Mouse (Mus musculus): Measurements from ENCODE around the gene Hcfc1r1. TPM values are rescaled to one million over a fixed set of nuclear protein-coding genes. Genes with fewer than 3 reads are reported as not detected.
A peak's percentile ranks its signal among the peaks of the same experiment; 100 is the strongest.

Gene Hcfc1r1
- polyA plus RNA-seq, 1 experiment from 2014 or later: 29.5 TPM

GRCm38 (mm10) chr17:23660876-23661200 lies 12.6 kb upstream of the Hcfc1r1 start:
- DNase-seq (ENCODE audit: low spot score): no peak
- Histone ChIP-seq H3K4me1 (peaks cover 8% of the 10 kb centered on the region), H3K27me3 (ENCODE audit: low read depth, poor library complexity, severe bottlenecking) (peaks cover 45% of the 10 kb centered on the region), H3K9me3 (replicated peaks) (no peaks in the 10 kb centered on the region), H3K36me3 (no peaks in the 10 kb centered on the region), H3K27ac (replicated peaks) (no peak overlapping the region), H3K4me3 (no peak overlapping the region)
- 6% methylated on average over 14 of the region's 14 CpGs for WGBS

- no peak overlapping the region for H3K27ac ChIP-seq (replicated peaks)
Measured at GRCm38 (mm10) chr17:23661526-23661925, 11.9 kb upstream of the Hcfc1r1 start.

GRCm38 (mm10) chr17:23664556-23665021 lies 8.8 kb upstream of the Hcfc1r1 start:
- Histone ChIP-seq H3K27me3 (ENCODE audit: low read depth, poor library complexity, severe bottlenecking) (peaks cover 38% of the 10 kb centered on the region), H3K36me3 (peaks cover 36% of the 10 kb centered on the region), H3K4me3 (no peak overlapping the region), H3K9me3 (replicated peaks) (no peaks in the 10 kb centered on the region), H3K4me1 (peaks cover 8% of the 10 kb centered on the region), H3K27ac (replicated peaks) (no peak overlapping the region)
- DNase-seq (ENCODE audit: low spot score): no peak
- 8% methylated on average over 5 of the region's 5 CpGs for WGBS

More at GRCm38 (mm10) chr17:23661526-23661925, 11.9 kb upstream of the Hcfc1r1 start:
- Histone ChIP-seq H3K9me3 (replicated peaks) (no peaks in the 10 kb centered on the region), H3K36me3 (peaks cover 6% of the 10 kb centered on the region), H3K27me3 (ENCODE audit: low read depth, poor library complexity, severe bottlenecking) (peaks cover 45% of the 10 kb centered on the region), H3K4me3 (no peak overlapping the region), H3K4me1 (peaks cover 8% of the 10 kb centered on the region)
- DNase-seq (ENCODE audit: low spot score): peak; percentile 48
- under 1% methylated on average over 9 of the region's 9 CpGs for WGBS

- H3K27ac ChIP-seq (replicated peaks): no peak overlapping the region
Measured at GRCm38 (mm10) chr17:23665511-23665910, 7.9 kb upstream of the Hcfc1r1 start.

GRCm38 (mm10) chr17:23670516-23671074 lies 2.8 kb upstream of the Hcfc1r1 start:
- Histone ChIP-seq H3K9me3 (replicated peaks) (no peaks in the 10 kb centered on the region), H3K27me3 (ENCODE audit: low read depth, poor library complexity, severe bottlenecking) (peaks cover 17% of the 10 kb centered on the region), H3K36me3 (peaks cover 49% of the 10 kb centered on the region), H3K4me3 (no peak overlapping the region), H3K4me1 (peaks cover 38% of the 10 kb centered on the region), H3K27ac (replicated peaks) (no peak overlapping the region)
- 91% methylated on average over 7 of the region's 7 CpGs for WGBS
- no peak for DNase-seq (ENCODE audit: low spot score)

More at GRCm38 (mm10) chr17:23665511-23665910, 7.9 kb upstream of the Hcfc1r1 start:
- Histone ChIP-seq H3K4me1 (peaks cover 8% of the 10 kb centered on the region), H3K4me3 (no peak overlapping the region), H3K27me3 (ENCODE audit: low read depth, poor library complexity, severe bottlenecking) (peaks cover 29% of the 10 kb centered on the region), H3K36me3 (peaks cover 46% of the 10 kb centered on the region), H3K9me3 (replicated peaks) (no peaks in the 10 kb centered on the region)
- WGBS: 78% methylated on average over 14 of the region's 14 CpGs
- DNase-seq (ENCODE audit: low spot score): no peak

GRCm38 (mm10) chr17:23671519-23671918 lies 1.9 kb upstream of the Hcfc1r1 start:
- H3K4me1 ChIP-seq: peaks cover 47% of the 10 kb centered on the region
- 96% methylated on average over 3 of the region's 3 CpGs for WGBS
- peaks cover 27% of the 10 kb centered on the region for H3K27me3 ChIP-seq (ENCODE audit: low read depth, poor library complexity, severe bottlenecking)
- no peak for DNase-seq (ENCODE audit: low spot score)
- H3K27ac ChIP-seq (replicated peaks): no peak overlapping the region
- H3K36me3 ChIP-seq: peaks cover 44% of the 10 kb centered on the region
- no peaks in the 10 kb centered on the region for H3K9me3 ChIP-seq (replicated peaks)
- H3K4me3 ChIP-seq: no peak overlapping the region

- 68% methylated on average over 3 of the region's 3 CpGs for WGBS
- H3K4me3 ChIP-seq: peak overlapping the region; percentile 69
- peaks cover 60% of the 10 kb centered on the region for H3K4me1 ChIP-seq
- H3K27ac ChIP-seq (replicated peaks): no peak overlapping the region
- no peak for DNase-seq (ENCODE audit: low spot score)
- H3K27me3 ChIP-seq (ENCODE audit: low read depth, poor library complexity, severe bottlenecking): peaks cover 37% of the 10 kb centered on the region
- no peaks in the 10 kb centered on the region for H3K9me3 ChIP-seq (replicated peaks)
- H3K36me3 ChIP-seq: peaks cover 31% of the 10 kb centered on the region
Measured at GRCm38 (mm10) chr17:23672761-23673160, 635 bp upstream of the Hcfc1r1 start.

GRCm38 (mm10) chr17:23674271-23674952 lies 1.0 kb downstream of the Hcfc1r1 start:
- H3K4me1 ChIP-seq: peaks cover 64% of the 10 kb centered on the region
- H3K36me3 ChIP-seq: peaks cover 15% of the 10 kb centered on the region
- peak overlapping the region; percentile 90 for H3K27ac ChIP-seq (replicated peaks)
- H3K9me3 ChIP-seq (replicated peaks): no peaks in the 10 kb centered on the region
- WGBS: 48% methylated on average over 9 of the region's 9 CpGs
- peak overlapping the region; percentile 69 for H3K4me3 ChIP-seq
- H3K27me3 ChIP-seq (ENCODE audit: low read depth, poor library complexity, severe bottlenecking): peaks cover 54% of the 10 kb centered on the region
- DNase-seq (ENCODE audit: low spot score): no peak

GRCm38 (mm10) chr17:23675127-23675526 lies 1.7 kb downstream of the Hcfc1r1 start:
- Histone ChIP-seq H3K36me3 (peaks cover 8% of the 10 kb centered on the region), H3K4me3 (peak overlapping the region; percentile 20; the same call in 1 of the 2 replicates), H3K27me3 (ENCODE audit: low read depth, poor library complexity, severe bottlenecking) (peaks cover 61% of the 10 kb centered on the region), H3K9me3 (replicated peaks) (no peaks in the 10 kb centered on the region), H3K27ac (replicated peaks) (no peak overlapping the region), H3K4me1 (peaks cover 68% of the 10 kb centered on the region)
- DNase-seq (ENCODE audit: low spot score): no peak
- 40% methylated on average over 5 of the region's 5 CpGs for WGBS

GRCm38 (mm10) chr17:23675564-23676281 lies 2.3 kb downstream of the Hcfc1r1 start:
- peak; percentile 33 for DNase-seq (ENCODE audit: low spot score)
- Histone ChIP-seq H3K4me1 (peaks cover 68% of the 10 kb centered on the region), H3K27ac (replicated peaks) (no peak overlapping the region; the same call in 1 of the 2 replicates), H3K27me3 (ENCODE audit: low read depth, poor library complexity, severe bottlenecking) (peaks cover 67% of the 10 kb centered on the region), H3K36me3 (peaks cover 2% of the 10 kb centered on the region), H3K4me3 (peak overlapping the region; percentile 67), H3K9me3 (replicated peaks) (no peaks in the 10 kb centered on the region)
- WGBS: 9% methylated on average over 15 of the region's 15 CpGs

- WGBS: under 1% methylated on average over 37 of the region's 37 CpGs
- peak; percentile 51 for DNase-seq (ENCODE audit: low spot score)
- H3K36me3 ChIP-seq: no peaks in the 10 kb centered on the region
- H3K9me3 ChIP-seq (replicated peaks): no peaks in the 10 kb centered on the region
- peaks cover 75% of the 10 kb centered on the region for H3K27me3 ChIP-seq (ENCODE audit: low read depth, poor library complexity, severe bottlenecking)
- peak overlapping the region; percentile 67 for H3K4me3 ChIP-seq
- H3K4me1 ChIP-seq: peaks cover 68% of the 10 kb centered on the region
- peak overlapping the region; percentile 59 for H3K27ac ChIP-seq (replicated peaks)
Measured at GRCm38 (mm10) chr17:23676473-23677031, 3.2 kb downstream of the Hcfc1r1 start.

- Histone ChIP-seq H3K4me3 (peak within 1 kb of the TSS; percentile 67), H3K36me3 (no peaks in the 10 kb centered on the region), H3K4me1 (peaks cover 63% of the 10 kb centered on the region), H3K27me3 (ENCODE audit: low read depth, poor library complexity, severe bottlenecking) (peaks cover 82% of the 10 kb centered on the region), H3K9me3 (replicated peaks) (no peaks in the 10 kb centered on the region), H3K27ac (replicated peaks) (peak within 1 kb of the TSS; percentile 59)
- peak; percentile 84 for DNase-seq (ENCODE audit: low spot score)
- WGBS: under 1% methylated on average over 34 of the region's 34 CpGs
Measured at GRCm38 (mm10) chr17:23677236-23677679, 3.9 kb downstream of the Hcfc1r1 start, which contains the start of gene Tnfrsf12a. TSS of gene Tnfrsf12a (minus strand) at chr17:23677468.

Measured in midbrain, embryonic 10.5 days (tissue).